Mouse (Mus musculus) kidney, embryonic 16.5 days (tissue): ENCODE results near the gene Slc22a21. TPM values are rescaled to one million over a fixed set of nuclear protein-coding genes. Genes with fewer than 3 reads are reported as not detected.
"Not testable (repeated sequence)": the region's sequence is repeated elsewhere in the genome, so short reads cannot be mapped to it uniquely, and the experiment has no call there.

Source experiments
- ATAC-seq: fragments of 200-750 bp; cut with Nextera tagmentation; 2 replicates; pipeline ENCODE4 v1.8.0; 2017; ENCODE audit warnings: moderate TSS enrichment; ENCODE audit not compliant: low FRiP score, low TSS enrichment
- H3K27ac ChIP-seq: fragments of 300-500 bp; sonication (generic); 2 replicates; pipeline ENCODE4 v1.5.1; 2014; ENCODE audit warnings: low read length
- H3K27me3 ChIP-seq: fragments of 300-500 bp; sonication (generic); 2 replicates; pipeline ENCODE4 v1.6.1; 2014; ENCODE audit warnings: low read length, control low read depth, mixed read lengths; ENCODE audit not compliant: insufficient read depth
- H3K36me3 ChIP-seq: fragments of 300-500 bp; sonication (generic); 2 replicates; pipeline ENCODE4 v1.6.1; 2014; ENCODE audit warnings: low read length, control low read depth, mixed read lengths; ENCODE audit not compliant: insufficient read depth
- H3K4me1 ChIP-seq: fragments of 300-500 bp; sonication (generic); 2 replicates; pipeline ENCODE4 v1.6.1; 2014; ENCODE audit warnings: low read length, control low read depth, mixed read lengths; ENCODE audit not compliant: insufficient read depth
- H3K4me2 ChIP-seq: fragments of 300-500 bp; sonication (generic); replicated peaks from 2 replicates; pipeline ENCODE4 v1.6.1; 2014; ENCODE audit warnings: low read depth, low read length
- H3K4me3 ChIP-seq: fragments of 300-500 bp; sonication (generic); 2 replicates; pipeline ENCODE4 v1.5.1; 2014; ENCODE audit warnings: mild to moderate bottlenecking, low read length
- H3K9ac ChIP-seq: fragments of 300-500 bp; sonication (generic); replicated peaks from 2 replicates; pipeline ENCODE4 v1.6.1; 2014; ENCODE audit warnings: low read length
- H3K9me3 ChIP-seq: fragments of 300-500 bp; sonication (generic); 2 replicates; pipeline ENCODE4 v1.6.1; 2016; ENCODE audit warnings: low read length, control low read depth
- WGBS: fragments of 180-500 bp; shearing (Covaris S2); extraction: QIAGEN DNeasy Blood & Tissue Kit; methylation state at CpG from one replicate; pipeline ENCODE4 v1.1.7; 2014; 5-methylcytosine and 5-hydroxymethylcytosine counted together
- polyA plus RNA-seq: library from polyadenylated mRNA; unstranded; fragments of >200 nt; fragmentation: Nextera tagmentation; extraction: Ambion mirVana; gene quantifications from 2 replicates; pipeline ENCODE4 v1.2.1, GENCODE M21; 2015

Gene Slc22a21
- polyA plus RNA-seq, 1 experiment from 2014 or later: 5.4 TPM

DNA sequence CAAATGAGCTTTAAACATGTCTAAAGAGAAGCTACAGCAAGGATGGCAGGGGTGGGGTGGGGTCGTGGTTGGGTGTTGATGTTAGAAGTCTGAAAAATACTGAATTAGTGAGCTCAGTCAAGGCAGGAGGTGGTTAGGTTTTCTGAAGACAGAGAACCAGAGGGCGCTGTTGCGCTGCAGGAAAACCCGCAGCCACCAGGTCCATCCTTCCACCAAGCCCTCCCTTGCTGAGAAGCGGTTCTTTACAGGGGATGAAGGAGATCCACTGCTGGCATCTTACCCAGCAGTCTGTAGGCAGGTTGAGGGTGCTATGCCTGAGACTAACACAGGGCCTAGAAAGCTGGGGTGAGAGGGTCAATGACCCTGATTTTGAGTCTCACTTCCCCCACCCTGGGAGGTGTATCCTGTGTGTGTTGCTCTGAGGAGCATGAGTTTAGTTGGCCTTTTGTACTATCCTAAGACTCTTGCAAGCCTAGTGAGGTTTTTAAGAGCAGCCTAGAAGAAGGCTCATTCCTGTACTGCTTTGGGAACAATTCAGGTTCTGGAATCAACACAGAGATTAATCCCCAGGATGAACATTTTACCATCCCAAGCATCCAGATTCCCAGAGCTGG is 22.1 kb upstream of the Slc22a21 start:
- no peak overlapping the region for H3K4me2 ChIP-seq
- no peak overlapping the region for H3K27ac ChIP-seq
- no peak overlapping the region for H3K4me3 ChIP-seq
- no peaks in the 10 kb centered on the region for H3K27me3 ChIP-seq
- H3K9me3 ChIP-seq: no peaks in the 10 kb centered on the region
- H3K9ac ChIP-seq: no peak overlapping the region
- H3K36me3 ChIP-seq: no peaks in the 10 kb centered on the region
- WGBS: 2% methylated on average over 5 of the region's 5 CpGs
- ATAC-seq: peak; percentile 24; the same call in 1 of the 2 replicates
- H3K4me1 ChIP-seq: no peaks in the 10 kb centered on the region

DNA sequence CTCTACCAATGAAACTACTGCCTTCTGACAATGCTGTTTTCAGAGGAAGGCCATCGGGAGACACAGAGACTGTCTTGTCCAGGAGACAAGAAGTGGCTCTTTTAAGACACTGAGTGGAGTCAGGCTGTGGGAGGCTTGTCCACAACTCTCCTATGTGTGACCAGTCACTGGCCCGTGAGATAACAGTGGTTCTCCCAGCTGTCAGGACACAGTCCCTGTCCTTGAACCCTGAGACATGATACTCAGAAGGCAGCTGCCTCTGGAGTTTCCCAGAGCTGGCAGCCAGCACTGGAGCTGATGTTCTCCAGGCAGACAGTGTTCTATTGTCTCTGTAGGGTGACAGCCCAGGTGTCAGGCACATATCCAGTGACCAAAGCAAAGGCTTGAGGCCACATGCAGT is 17.5 kb upstream of the Slc22a21 start:
- no peak for ATAC-seq

DNA sequence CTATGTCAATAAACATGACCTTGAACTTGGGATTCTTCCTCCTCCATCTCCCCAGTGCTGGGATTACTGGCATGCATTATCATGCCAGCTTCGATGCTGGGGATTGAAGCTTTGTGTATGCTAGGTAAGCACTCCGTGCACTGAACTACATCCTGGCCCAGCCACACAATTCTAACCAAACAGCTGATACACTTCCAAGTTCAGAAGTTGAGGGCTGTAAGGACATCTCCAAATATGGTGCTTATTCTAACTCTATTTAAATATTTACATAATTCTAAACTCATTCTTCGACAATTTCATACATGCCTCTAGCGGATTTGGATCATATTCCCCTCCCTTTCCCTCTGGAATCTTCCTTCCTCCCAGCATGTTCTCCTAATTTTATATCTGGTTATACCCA is 12.1 kb upstream of the Slc22a21 start:
- H3K4me3 ChIP-seq: no peak overlapping the region
- no peaks in the 10 kb centered on the region for H3K4me1 ChIP-seq
- H3K9me3 ChIP-seq: no peaks in the 10 kb centered on the region
- no peak overlapping the region for H3K27ac ChIP-seq
- no peak overlapping the region for H3K4me2 ChIP-seq
- 74% methylated on average over 4 of the region's 4 CpGs for WGBS
- ATAC-seq: no peak
- no peaks in the 10 kb centered on the region for H3K36me3 ChIP-seq
- no peak overlapping the region for H3K9ac ChIP-seq
- no peaks in the 10 kb centered on the region; the same call in 1 of the 2 replicates for H3K27me3 ChIP-seq

More for the DNA sequence above, 17.5 kb upstream of the Slc22a21 start:
- H3K9ac ChIP-seq: no peak overlapping the region
- no peaks in the 10 kb centered on the region for H3K36me3 ChIP-seq
- no peaks in the 10 kb centered on the region for H3K9me3 ChIP-seq
- no peak overlapping the region for H3K4me2 ChIP-seq
- no peaks in the 10 kb centered on the region; the same call in 1 of the 2 replicates for H3K27me3 ChIP-seq
- 63% methylated on average over 2 of the region's 2 CpGs for WGBS
- H3K4me3 ChIP-seq: no peak overlapping the region
- no peaks in the 10 kb centered on the region for H3K4me1 ChIP-seq
- H3K27ac ChIP-seq: no peak overlapping the region

DNA sequence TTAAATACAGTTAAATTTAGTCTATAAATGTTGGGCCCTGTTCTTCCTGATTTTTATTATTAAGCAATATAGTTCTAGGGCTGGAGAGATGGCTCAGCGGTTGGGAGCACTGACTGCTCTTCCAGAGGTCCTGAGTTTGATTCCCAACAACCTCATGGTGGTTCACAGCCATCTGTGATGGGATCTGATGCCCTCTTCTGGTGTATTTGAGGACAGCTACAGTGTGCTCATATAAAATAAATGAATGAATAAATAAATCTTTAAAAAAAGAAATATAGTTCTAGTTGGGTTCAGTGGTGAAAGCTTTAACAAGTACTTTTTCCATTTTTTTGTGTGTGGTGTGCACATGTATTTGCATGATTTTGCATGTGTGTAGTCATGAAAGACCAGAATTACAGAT is 9.1 kb upstream of the Slc22a21 start:
- H3K4me1 ChIP-seq: no peaks in the 10 kb centered on the region
- no peak for ATAC-seq
- WGBS: 76% methylated on average over 1 of the region's 1 CpGs
- H3K4me2 ChIP-seq: no peak overlapping the region
- no peak overlapping the region for H3K9ac ChIP-seq
- H3K36me3 ChIP-seq: no peaks in the 10 kb centered on the region
- no peaks in the 10 kb centered on the region for H3K27me3 ChIP-seq
- no peak overlapping the region for H3K4me3 ChIP-seq
- no peak overlapping the region for H3K27ac ChIP-seq
- H3K9me3 ChIP-seq: no peaks in the 10 kb centered on the region

DNA sequence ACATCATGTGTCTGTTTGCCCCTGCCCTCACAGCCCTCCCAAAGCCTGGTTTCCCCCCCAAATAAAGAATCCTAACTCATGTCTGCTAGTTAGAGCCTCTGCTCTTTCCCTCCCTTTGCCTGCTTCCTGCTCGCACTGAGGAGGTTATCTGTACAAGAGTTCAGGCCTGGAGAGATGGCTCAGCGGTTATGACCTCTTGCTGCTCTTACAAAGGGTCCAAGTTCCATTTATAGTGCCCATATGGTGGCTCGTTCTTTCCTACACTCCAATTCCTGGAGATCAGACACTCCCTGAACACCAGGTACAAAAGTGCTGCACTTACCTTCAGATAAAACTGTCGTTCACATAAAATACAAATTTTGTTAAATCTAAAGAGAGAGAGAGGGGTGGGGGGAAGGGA is 7.9 kb upstream of the Slc22a21 start:
- no peak for ATAC-seq
- WGBS: 59% methylated on average over 4 of the region's 4 CpGs
- H3K4me1 ChIP-seq: no peaks in the 10 kb centered on the region

DNA sequence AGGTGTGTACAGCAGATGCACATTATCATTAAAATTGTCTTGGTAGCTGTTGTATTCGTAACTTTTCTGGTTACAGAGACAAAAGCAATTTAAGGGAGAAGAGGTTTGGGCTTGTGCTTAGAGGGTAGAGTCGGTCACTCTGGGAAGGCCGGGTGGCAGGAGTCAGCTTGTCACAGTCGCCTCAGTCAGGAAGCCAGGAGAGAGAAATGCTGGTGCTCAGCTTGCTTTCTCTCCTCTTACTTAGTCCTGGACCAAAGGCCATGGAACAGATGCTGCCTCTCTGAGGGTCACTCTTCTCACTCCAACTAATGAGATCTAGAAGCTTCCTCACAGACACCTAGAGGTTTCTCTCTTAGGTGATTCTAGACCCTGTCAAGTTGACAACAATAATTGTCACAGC is 1.3 kb upstream of the Slc22a21 start:
- H3K9ac ChIP-seq: no peak overlapping the region
- no peaks in the 10 kb centered on the region for H3K9me3 ChIP-seq
- H3K27me3 ChIP-seq: no peaks in the 10 kb centered on the region
- H3K36me3 ChIP-seq: no peaks in the 10 kb centered on the region
- no peak overlapping the region for H3K27ac ChIP-seq
- peaks cover 9% of the 10 kb centered on the region; the same call in 1 of the 2 replicates for H3K4me1 ChIP-seq
- no peak overlapping the region for H3K4me3 ChIP-seq
- H3K4me2 ChIP-seq: no peak overlapping the region
- no peak for ATAC-seq
- 84% methylated on average over 4 of the region's 4 CpGs for WGBS

More for the DNA sequence above, 7.9 kb upstream of the Slc22a21 start:
- no peak overlapping the region for H3K9ac ChIP-seq
- H3K4me2 ChIP-seq: no peak overlapping the region
- no peak overlapping the region for H3K4me3 ChIP-seq
- no peak overlapping the region for H3K27ac ChIP-seq
- no peaks in the 10 kb centered on the region for H3K27me3 ChIP-seq
- H3K9me3 ChIP-seq: no peaks in the 10 kb centered on the region
- no peaks in the 10 kb centered on the region for H3K36me3 ChIP-seq

DNA sequence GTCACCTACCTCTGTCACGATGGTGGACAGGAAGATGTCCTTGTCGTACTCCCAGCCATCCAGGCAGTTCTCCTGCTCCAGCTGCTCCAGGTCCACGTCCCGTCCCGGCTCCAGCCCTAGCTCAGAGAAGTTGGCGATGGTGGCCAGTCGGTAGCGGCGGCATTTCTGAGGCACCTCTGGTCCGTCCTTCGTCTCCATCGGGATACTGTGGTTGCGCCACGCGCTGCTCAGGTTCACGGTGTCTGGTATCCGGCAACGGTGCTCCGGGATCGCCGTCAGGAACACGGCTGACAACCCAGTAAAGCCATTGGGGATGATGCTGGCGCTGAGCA is 710 bp downstream of the Slc22a21 start:
- under 1% methylated on average over 23 of the region's 23 CpGs for WGBS
- Histone ChIP-seq H3K4me2 (peak overlapping the region; percentile 97), H3K4me3 (peak overlapping the region; percentile 71), H3K9ac (peak overlapping the region; percentile 77)
- H3K27ac ChIP-seq, H3K27me3 ChIP-seq, H3K36me3 ChIP-seq, H3K9me3 ChIP-seq, H3K4me1 ChIP-seq: not testable (repeated sequence)
- peak; percentile 32; the same call in 1 of the 2 replicates for ATAC-seq

DNA sequence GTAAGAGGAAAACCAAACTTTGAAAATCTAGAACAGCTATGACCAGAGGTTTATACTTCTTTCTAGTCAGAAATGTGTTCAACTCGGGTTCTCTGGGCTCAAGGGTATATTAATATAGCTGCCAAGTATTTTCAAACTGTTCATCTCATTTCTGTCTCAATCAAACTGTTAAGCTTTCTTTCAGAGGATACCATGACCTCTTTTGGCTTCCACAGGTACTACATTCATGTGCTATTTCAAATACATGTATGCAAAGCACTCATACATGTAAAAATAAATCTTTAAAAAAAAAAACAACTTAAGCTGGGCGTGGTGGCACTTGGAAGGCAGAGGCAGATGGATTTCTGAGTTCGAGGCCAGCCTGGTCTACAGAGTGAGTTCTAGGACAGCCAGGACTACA is 2.5 kb downstream of the Slc22a21 start:
- no peak for ATAC-seq
- Histone ChIP-seq H3K36me3 (no peaks in the 10 kb centered on the region), H3K9ac (no peak overlapping the region), H3K4me3 (no peak overlapping the region), H3K9me3 (no peaks in the 10 kb centered on the region), H3K4me2 (no peak overlapping the region), H3K27me3 (no peaks in the 10 kb centered on the region), H3K4me1 (peaks cover 9% of the 10 kb centered on the region; the same call in 1 of the 2 replicates), H3K27ac (no peak overlapping the region)
- 88% methylated on average over 3 of the region's 3 CpGs for WGBS

DNA sequence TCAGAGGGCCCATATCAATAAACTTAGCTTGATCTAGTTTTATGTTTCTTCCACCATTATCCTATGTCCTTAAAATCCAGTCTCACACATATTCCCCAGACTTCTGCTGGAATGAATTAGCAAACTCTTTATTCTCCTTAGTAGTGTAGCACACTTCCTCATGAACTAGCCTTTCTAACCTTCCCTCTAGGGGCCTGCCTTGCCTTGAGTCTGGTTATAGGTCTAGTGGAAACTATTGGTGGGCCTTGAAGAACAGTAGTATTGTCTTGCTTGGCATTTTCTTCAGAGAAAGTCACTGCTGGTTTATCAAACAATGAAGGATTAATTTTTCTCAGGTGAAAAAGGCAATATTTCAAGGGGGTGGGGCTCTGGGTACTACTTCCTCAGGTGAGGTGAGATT is 4.6 kb downstream of the Slc22a21 start:
- H3K4me3 ChIP-seq: no peak overlapping the region
- no peak for ATAC-seq
- no peak overlapping the region for H3K4me2 ChIP-seq
- H3K9me3 ChIP-seq: no peaks in the 10 kb centered on the region
- H3K27ac ChIP-seq: no peak overlapping the region
- H3K27me3 ChIP-seq: no peaks in the 10 kb centered on the region
- no peak overlapping the region for H3K9ac ChIP-seq
- H3K4me1 ChIP-seq: peaks cover 9% of the 10 kb centered on the region; the same call in 1 of the 2 replicates
- no peaks in the 10 kb centered on the region for H3K36me3 ChIP-seq

DNA sequence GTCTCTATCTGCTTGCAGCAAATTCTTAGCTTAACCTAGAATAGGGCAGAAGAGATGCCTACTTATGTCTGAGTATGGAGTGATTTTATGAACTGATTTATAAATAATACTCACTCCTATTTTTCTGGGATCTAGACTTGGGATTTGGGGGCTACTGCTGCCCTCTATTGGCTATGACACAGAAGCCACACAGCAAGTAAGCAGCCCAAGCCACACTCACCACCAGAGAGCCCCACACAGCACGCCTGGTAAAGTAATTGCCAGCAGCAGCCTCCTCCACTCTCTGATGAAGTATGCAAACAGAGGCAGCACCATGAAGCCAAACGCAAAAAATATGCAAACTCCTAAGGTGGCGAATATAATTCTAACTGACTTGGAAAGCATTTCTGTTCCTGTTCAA is 21.1 kb downstream of the Slc22a21 start:
- Histone ChIP-seq H3K27me3 (no peaks in the 10 kb centered on the region), H3K36me3 (no peaks in the 10 kb centered on the region), H3K4me3 (no peak overlapping the region), H3K9ac (no peak overlapping the region), H3K9me3 (no peaks in the 10 kb centered on the region), H3K27ac (no peak overlapping the region), H3K4me2 (no peak overlapping the region), H3K4me1 (no peaks in the 10 kb centered on the region)
- no peak for ATAC-seq
- 48% methylated on average over 3 of the region's 3 CpGs for WGBS
